Mouse (Mus musculus) spleen, postnatal 36 days (tissue): ENCODE results near the gene Nav2.

Source experiments
- DNase-seq, 2 experiments: peaks; one replicate each; pipeline ENCODE4 v3.0.0; 2022; ENCODE audit warnings: low spot score in 2 of 2, mixed read lengths in 1 of 2

Gene Nav2

GRCm38 (mm10) chr7:49357441-49358165, 449.1 kb downstream of the Nav2 start:
- no peak for DNase-seq

DNA sequence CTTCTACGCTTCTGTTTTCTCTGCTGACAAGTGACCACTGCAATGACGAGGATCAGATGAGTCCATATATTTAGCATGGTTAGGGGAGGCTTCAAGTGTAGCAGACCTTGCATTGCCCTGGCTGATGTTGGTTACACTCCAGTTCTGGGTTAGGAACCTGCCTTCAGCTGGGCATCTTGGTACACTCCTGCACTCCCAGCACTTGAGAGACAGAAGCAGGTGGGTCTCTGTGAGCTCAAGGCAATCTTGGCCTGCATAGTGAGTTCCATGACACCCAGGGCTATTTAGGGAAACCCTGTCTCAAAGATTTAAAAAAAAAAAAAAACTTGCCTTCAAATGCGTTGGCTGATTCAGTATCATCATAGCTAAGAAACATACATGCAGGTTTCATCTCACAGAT, 450.6 kb downstream of the Nav2 start:
- DNase-seq = no peak

DNA sequence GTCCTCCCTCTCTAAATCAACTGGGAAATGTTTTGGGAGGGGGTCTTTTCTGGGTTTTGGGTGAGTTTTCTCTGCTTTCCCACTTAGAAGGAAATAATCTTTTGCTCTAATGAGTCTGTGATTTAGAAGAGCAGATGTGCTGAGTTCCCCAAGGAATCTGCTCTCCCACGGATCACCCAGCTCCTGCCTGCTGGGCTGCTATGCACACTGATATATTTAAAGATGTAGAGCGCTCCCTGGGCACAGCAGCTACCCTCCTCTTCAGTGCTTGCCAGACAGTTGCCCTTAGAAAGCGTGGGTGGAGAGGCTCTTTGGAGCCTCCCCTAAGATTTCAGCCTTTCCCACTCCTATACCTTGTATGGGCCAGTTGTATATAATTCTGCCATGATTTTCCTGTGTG, 452.1 kb downstream of the Nav2 start:
- no peak for DNase-seq

DNA sequence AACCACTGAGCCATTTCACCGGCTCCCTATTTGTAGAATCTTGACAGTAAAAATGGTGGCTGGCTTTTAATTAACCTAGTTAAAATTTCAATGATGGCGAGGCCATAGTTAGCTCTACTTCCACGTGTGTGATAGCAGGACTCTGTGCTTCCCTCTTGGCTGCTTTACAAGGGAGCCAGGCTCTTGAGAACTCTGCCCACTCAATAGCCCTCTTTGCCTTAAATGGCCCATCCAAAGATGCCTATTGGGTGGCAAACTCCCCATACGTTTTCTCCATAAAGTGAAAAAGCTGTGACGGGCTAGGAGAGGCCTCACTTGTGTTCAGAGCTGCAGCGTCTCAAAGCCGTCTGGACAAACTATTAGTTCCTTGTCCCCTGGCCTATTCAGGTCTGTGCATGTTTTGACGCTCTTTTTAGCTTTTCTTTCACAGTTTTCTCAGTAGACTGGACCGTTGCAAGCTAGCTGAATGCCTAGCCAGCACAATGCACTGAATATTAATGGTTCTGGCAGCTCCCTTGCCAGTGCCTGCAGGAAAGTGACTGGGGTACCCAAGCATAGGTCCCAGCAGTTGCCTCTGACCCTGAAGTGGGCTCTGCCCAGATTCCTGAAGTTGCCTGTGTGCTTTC, 453.1 kb downstream of the Nav2 start:
- DNase-seq = no peak

DNA sequence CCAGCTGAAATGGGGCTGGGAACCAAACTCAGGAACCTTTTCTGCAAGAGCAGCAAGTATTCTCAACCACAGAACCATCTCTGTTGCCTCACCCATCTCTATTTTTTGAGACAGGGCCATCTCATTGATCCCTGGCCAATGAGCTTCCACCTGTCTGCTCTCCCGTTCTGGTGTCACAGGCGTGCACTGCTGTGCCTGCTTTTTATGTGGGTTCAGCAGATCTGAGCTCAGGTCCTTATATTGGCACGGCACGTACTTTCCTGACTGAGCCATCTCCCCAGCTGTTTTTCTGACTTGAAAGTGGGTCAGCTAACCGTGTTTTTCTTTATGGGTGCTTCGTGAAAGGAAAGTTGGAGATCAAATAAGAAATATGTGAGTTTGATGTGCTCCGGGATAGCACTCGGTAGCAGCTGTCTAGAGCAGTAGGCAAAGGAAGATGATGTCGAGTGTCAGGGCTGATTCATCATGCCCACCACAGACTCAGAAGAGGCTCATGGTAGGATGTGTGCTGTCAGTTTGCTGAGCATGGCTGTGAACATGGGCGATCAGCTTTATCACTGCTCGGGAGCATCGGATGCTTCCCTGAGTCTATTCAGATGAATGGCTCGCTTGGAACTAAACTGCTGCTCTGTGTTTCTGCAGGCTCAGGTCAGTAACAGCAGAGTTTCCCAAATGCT, 456.1 kb downstream of the Nav2 start:
- no peak for DNase-seq

DNA sequence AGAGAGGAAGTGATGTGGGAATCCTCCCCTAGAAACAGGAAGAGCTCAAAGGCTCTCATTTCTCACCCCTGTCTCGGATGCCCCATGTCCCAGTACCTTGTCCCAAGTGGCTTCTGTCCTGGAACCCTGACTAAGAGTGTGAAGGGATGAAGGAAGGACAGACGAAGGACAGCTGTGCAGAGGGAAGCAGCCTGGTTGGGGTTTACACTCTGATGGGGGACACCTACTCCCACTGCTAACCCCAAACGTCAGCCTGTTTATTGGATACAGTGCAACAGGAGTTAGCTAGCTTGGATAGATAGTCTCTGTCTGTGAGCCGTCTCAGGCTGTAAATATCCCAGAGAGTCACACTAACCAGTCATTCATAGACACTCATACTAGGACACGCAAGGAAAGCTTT, 460.1 kb downstream of the Nav2 start:
- no peak for DNase-seq

DNA sequence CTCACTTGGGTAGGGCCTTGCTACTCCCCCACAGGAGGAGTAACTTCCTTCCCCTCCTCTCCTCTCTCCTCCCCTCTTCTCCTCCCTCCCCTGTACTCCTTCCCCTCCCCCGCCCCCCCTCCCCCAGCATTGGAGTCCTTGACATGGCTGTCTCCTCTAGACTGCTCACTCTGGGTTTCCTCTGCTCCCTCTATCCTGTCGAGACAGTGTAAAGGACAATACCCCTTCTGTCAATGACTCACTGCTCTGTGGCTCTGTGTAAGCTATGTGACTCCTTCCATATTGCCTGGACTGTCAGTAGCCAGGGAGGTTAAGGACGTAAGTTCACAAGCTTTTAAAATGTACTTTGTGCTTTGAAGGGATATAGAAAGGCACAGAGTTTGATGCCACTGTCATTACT, 460.5 kb downstream of the Nav2 start:
- DNase-seq = no peak

DNA sequence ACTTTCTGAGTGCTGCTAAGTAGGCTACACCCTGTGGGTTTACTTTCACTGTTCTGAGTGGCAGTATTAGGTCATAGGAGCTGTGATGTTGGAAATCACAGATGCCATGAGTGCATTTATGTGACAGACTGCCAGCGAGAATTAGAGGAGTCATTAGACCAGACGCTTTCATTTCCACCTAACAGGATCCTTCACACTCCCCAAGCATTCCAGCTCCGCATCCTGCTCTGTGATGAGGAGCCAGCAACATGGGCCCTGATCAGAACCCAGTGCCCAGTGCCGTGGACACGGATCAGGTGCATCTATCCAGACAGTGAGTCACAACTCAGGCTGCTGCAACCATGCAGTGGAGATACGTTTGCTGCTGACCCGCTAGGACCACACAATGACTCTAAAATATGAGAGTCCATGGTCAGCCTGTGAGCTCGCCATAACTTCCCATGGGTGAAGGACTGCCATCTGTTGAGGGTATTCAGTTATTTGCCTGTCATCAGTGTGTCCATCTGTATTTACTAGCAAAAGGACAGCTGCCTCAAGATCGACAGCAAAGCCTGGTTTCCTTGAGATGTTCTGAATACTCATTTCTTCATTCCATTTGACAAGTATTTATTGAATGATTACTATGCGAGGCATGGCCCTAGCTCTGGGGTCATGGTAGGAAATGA, 461.4 kb downstream of the Nav2 start:
- no peak for DNase-seq

GRCm38 (mm10) chr7:49371345-49371744, 462.8 kb downstream of the Nav2 start:
- no peak for DNase-seq

GRCm38 (mm10) chr7:49371972-49372371, 463.5 kb downstream of the Nav2 start:
- no peak for DNase-seq

DNA sequence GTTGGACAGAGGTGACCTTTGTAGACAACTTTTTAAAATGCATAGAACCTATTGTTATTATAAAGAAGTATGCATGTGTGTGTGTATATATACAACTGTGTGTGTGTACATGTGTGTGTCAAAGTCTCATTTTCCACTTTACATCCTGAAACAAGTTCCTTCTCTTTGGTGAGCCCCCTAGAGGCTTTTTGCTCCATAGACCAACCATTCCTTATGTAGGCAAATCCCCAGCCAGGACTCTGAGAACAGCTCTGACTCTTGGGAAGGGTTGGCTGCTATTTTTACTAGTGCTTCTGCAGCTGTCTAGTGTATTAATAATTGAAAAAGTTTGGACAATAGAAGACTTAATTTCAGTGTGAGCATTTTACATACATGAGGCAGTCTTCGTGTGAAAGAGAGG, 464.7 kb downstream of the Nav2 start:
- no peak for DNase-seq

DNA sequence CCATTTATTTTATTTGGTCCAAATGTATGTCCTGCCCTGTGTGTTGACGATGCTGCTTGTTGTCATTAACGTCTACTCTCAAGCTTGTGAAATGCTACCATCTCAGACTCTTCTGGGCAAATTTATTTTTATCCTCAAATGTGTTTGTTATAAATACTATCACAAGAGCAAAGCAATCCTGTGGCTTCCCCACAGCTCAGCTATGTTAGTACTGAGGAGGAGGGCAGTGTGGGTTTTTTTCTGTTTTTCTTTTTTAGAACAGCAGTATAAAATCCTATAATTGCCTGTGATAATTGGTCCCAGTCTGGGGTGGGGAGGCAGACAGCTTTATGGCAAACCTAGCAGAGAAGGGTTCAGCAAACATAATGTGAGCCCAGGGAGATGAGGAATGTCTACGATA, 465.1 kb downstream of the Nav2 start:
- no peak for DNase-seq

GRCm38 (mm10) chr7:49375499-49375974, 467.0 kb downstream of the Nav2 start:
- no peak for DNase-seq

DNA sequence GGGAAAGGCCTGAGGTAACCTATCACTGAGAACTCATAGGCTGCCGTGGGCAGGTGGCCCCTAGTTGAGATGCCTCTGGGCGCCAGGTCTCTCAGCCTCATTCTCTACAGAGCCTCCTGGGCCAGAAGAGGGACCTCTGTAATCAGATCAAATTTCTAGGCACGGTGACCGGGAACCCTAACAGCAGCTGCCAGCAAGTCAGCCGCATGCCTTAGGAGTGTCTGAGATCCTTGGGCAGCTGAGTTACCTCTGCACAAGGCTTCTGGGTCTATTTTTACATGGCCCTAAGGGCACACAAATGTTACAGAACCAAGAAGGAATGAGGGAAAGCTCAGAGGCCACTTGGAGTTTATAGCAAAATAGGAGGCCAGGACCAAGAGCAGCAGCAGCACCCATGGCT, 470.1 kb downstream of the Nav2 start:
- no peak for DNase-seq

DNA sequence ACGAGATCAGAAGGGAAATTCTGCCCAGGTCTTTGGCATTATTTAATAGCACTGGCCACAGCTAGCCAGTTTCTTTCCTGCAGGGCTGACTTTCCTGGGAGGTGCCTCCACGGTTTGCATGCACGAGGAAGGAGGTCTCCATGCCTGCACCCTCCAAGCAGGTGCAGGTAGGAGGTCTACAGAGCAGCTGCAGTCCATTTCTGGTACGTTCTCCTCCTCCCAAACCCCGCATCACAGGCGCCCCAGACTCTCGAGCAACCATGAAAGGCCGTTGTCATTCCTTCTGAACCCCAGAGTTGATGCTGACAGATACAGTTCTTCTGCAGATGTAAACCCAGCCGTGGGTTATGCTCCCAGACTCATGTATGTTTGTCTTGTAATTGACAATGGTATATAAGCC, 472.4 kb downstream of the Nav2 start:
- DNase-seq = no peak

DNA sequence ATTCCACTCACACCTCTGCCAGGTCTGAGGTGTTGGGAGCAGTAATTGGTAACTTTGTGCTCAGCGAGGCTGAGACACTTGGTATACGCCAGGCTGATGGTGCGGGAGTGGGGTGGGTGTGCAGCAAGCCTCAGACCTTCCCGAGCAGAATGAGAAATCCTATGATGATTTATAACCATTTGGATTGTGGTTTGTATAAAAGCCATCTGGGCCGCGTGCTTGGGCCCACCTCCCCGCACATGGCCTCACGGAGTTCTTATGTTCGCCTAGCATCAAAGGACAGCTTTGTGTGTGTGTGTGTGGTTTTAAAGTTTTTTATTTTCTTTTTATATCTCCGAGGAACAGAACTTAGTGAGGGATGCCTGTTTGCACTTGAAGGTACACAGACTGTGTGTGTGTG, 474.4 kb downstream of the Nav2 start:
- no peak for DNase-seq

- DNase-seq = no peak
Measured at GRCm38 (mm10) chr7:49388137-49388536, 479.6 kb downstream of the Nav2 start.

DNA sequence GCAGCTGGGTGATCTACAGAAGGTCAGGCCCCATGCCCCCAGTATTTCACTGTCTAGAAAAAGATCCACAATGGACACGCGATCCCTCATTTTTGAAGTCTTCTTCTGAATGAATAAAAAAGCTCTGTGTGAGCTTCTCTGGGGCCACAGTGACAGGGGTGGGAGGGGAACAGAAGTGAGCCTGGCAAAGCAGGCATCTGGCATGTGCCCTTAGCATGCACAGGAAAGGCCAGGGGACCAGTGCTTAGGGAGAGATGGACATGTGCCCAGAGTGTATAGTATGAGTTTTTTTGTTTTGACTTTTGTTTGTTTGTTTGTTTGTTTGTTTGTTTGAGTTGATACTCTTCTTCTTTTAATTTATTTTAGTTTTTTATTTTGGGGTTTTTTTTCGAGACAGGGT, 481.8 kb downstream of the Nav2 start:
- DNase-seq = no peak

DNA sequence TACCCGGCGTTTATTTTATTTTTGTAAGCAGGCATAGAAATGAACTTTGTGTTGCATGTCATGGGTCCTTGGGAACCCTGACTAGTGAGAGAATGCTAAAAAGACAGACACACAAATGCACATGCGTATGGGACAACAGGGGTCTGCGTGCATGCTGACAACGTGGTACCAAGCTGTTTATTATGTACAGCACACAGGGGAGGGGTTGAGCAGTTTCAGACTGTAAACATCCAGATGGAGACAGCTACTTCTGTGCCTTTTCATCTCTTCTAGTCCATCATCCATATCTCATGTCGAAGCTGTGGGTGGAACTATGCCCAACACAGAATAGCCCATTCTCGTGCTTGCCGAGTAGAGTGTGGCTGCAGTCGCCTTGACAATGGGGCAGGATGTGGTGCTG, 482.3 kb downstream of the Nav2 start:
- DNase-seq = no peak

DNA sequence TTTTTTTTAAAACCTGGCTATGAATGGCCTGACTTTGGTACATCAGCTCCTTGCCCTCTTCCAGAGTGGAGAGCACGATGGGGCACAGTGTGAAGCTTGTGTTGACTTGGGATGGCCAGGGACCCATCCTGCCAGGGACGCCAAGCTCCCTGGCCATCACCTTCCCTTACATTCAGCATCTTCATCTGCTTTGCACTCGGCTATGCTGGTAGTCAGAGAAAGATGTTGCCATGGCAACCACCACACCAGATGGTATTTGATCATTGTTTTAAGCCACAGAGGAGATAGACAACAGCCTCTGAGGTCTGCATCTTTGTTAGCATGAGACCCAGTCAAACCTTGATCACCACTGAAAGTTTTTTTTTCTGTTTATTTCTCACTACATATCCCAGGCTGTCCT, 483.7 kb downstream of the Nav2 start:
- DNase-seq = no peak

- no peak for DNase-seq
Measured at GRCm38 (mm10) chr7:49392834-49393233, 484.3 kb downstream of the Nav2 start.

- DNase-seq = no peak
Measured at GRCm38 (mm10) chr7:49393857-49394256, 485.3 kb downstream of the Nav2 start.

DNA sequence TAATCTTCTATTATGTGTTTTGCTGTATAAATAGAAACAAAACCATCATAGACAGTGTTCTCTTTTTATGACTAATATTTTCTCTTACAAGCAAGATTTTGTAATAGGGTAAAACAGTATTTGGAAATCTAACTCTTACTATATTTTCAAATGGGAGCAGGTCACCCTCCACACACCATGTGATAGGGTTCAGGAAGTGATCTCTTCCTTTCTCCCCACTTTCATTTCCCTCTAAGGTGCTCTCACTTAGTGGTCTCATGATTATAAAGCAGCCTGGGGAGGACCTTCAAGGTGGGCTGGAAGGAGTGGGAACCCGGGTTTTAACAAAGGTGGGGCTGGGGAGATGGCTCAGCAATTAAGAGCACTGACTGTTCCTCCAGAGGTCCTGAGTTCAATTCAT, 487.7 kb downstream of the Nav2 start:
- DNase-seq = no peak
